Mouse (Mus musculus) monocyte, adult 5-6 weeks (primary cell): ENCODE measurements around the gene Tomm70a. TPM values are rescaled to one million over a fixed set of nuclear protein-coding genes. Genes with fewer than 3 reads are reported as not detected.
"Not testable (repeated sequence)": the region's sequence is repeated elsewhere in the genome, so short reads cannot be mapped to it uniquely, and the experiment has no call there.

Experiments used
- ATAC-seq: fragments of 153-309, 156-312 bp; replicated peaks from 2 replicates; pipeline ENCODE4 v1.8.0; 2017; ENCODE audit warnings: mild to moderate bottlenecking; ENCODE audit not compliant: low TSS enrichment, insufficient number of reproducible peaks, severe bottlenecking, poor library complexity, low FRiP score
- total RNA-seq: library from RNA; stranded (forward); fragments of 200-1000, 200-491, 200-594 nt; gene quantifications from 3 replicates; pipeline ENCODE4 v1.2.3, GENCODE M21; 2017

Gene Tomm70a
- total RNA-seq, 1 experiment from 2014 or later: 28.3 TPM

- no peak for ATAC-seq
These were observed 10.8 kb downstream of the Tomm70a start for GRCm38 (mm10) chr16:57132326-57132725.

DNA sequence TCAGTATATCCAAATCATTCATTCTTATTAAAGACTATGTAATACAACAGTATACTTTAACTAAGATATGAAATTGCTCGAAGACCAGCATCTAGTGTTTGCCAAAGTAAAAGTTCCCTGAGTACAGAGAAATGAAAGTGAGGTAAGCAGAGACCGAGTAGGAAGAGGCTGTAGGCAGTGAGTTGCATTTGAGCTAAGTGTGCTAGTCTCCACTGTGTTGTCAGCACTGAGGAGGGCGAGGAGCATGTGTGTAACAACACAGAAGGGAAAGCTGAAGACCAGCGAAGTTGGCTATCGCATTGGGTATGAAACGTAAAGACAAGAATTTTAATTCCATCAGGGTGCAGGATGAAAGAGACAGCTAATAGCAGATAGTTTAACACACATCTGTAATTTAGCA lies 12.1 kb downstream of the Tomm70a start:
- ATAC-seq: no peak

DNA sequence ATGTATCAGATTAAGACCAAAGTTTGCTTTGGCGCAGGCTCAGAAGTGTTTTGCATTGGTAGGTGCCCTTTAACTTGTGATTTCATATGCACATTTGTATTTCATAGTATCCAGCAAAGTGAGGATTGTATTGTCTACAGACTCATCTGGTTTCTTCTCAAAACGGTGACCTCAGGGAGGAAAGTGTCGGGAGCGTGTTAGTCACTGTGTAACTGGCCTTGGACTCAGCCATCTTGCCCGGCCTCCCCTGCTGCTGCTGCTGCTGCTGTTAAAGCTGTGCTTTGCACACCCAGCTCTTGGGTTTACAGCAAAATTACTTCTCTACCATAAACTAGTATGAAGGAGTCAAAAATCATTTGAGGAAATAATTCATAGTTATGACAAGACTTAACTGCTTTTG lies 23.2 kb downstream of the Tomm70a start:
- ATAC-seq: no peak

DNA sequence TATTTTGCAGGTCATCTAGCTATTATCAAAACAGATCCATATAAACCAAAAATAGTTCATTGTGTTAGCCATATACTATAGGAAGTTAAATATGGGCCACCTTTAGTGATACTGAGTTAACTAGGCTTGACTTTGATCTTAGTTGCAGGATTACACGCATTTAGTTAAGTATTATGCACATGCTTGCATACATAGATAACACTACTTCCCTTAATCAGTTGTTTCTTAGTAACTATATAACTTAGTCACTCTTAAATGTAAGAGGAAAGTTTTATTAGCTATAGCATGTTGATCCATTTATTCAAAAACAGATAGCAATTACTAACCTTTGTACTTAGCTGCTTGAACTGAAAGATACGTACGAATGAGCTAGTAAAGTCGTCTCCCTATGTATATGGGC lies 29.9 kb downstream of the Tomm70a start:
- ATAC-seq: no peak

DNA sequence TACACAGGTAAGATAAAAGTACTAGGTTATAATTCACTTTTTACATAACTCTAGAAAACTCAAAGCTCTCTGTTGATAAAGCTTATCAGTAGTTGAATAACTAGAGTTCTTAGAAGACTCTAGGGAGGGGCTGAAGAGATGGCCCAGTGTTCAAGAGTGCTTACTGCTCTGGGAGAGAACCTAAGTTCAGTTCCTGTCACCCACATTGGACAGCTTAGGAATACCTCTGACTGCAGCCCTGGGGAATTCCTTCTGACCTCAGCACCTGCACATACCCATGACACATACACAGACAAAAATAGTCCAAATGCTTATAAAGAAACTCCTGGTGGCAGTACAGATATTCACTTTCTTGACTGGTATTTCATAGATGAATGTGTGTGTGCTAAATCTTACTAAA lies 34.4 kb downstream of the Tomm70a start:
- no peak for ATAC-seq

DNA sequence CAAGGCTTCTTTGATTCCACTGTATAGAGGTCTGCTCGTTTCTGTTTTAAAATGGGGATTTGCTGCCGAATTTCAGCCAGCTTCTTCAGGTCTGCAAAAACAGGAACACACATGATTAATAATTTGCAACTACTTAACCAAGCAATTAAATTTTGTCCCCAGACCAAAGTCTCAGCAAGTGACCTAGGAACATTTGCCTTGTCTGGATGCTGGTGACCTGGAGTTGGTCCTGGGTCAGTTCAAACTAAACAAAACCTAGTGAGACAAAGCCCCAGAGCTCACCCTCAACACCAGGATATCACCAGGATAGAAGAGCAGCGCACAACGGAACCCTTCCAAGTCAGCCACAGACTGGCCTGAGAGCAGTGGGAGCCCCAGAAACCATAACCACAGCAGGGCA lies 35.6 kb downstream of the Tomm70a start:
- ATAC-seq: no peak

GRCm38 (mm10) chr16:57157728-57158127 lies 36.2 kb downstream of the Tomm70a start:
- no peak for ATAC-seq

- ATAC-seq: no peak
These were observed 38.3 kb downstream of the Tomm70a start for GRCm38 (mm10) chr16:57159835-57160234.

- no peak for ATAC-seq
These were observed 41.3 kb downstream of the Tomm70a start for GRCm38 (mm10) chr16:57162841-57163240.

DNA sequence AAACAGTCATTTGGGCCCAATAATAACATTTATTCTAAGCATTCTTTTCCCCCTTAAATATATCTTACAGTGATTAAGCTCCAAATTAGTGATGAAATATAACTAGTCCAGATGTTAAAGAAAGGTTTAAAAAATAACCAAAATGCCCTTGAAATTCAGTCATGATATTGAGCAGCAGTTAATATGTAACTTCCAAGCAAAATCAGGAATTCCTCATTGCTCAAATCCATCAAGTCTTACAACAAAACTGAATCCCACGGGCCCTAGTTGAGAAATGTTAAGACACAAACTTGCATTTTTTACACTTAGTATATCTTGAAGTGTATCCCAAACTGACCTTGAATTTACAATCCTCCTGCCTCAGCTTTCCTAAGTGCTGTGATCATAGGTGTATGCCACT lies 42.2 kb downstream of the Tomm70a start:
- ATAC-seq: no peak

DNA sequence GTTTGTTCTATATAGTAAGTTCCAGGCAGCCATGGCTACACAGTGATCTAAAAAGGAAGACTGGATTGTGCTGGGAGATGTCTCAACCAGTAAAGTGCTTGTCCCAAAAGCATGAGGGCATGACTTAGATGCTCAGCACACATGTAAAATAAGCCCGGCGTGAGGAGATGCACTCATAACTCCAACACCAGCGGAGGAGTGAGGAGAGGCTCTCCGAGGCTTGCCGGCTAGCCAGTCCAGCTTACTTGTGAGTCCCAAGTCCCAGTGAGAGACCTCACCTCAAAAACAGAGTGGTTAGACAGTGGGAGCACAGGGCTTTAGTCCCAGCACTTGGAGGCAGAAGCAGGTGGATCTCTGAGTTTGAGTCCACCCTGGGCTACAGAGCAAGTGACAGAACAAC lies 43.7 kb downstream of the Tomm70a start:
- no peak for ATAC-seq

DNA sequence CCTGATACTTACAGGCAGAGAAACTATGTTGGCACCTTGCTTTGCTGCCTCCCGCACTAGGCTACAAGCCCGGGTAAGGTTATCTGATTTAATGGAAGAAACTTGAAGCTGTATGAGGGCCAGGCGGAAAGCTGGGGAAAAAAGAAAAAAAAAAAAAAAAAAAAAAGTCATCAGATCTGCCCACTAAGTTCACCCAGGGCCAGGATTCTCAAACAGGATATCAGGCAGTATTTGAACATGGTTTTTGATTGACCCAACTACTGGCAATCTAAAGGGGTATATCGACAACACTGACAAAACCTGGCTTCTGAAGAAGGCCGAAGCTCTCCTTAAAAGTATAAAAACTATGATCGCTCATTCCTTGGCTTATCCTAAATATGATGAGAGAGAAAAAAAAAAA lies 44.6 kb downstream of the Tomm70a start:
- no peak for ATAC-seq

GRCm38 (mm10) chr16:57166611-57167513 lies 45.4 kb downstream of the Tomm70a start, which contains the start of gene Nit2:
Nit2 (minus strand) TSS chr16:57167341.
- peak; percentile 83 for ATAC-seq

- ATAC-seq: no peak
These were observed 46.0 kb downstream of the Tomm70a start for GRCm38 (mm10) chr16:57167514-57167912.

DNA sequence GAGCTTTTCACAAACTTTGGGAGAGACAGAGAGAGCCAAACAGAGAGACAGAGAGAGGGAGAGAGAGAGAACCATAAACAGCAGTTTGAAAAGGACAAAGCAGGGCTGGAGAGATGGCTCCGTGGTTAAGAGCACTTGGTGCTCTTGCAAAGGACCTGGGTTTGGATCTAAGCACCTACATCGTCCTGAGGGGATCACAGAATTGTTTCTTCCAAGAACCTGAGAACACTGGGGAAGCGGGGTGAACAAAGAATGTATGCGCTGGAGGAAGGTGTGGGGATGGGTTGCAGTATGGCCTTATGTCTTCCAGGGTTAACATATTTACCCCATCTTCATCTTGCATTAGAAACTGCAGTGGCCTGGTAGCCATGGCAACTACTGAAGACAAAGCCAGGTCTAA lies 46.7 kb downstream of the Tomm70a start:
- no peak for ATAC-seq

- ATAC-seq: no peak
These were observed 49.7 kb downstream of the Tomm70a start for GRCm38 (mm10) chr16:57171161-57171560.

DNA sequence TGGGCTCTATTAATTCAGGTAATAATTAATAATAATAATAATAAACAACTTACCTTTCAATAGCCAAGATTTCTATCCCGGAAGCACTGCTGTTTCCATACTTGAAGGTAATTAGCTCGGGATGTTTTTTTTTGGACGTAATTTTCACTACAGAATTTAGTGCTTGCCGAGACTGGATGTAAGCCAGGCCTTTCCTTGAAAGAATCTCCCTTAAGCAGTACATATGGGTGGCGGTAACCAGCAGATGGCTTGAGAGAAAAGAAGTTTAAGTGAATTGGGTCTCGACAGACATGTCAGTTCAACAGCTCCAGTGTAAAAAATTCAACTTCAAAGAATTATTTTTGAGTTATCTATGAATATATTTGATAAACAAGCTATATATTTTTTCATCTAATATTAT lies 50.1 kb downstream of the Tomm70a start:
- ATAC-seq: no peak

GRCm38 (mm10) chr16:57174480-57174879 lies 53.0 kb downstream of the Tomm70a start:
- not testable (repeated sequence) for ATAC-seq

- no peak for ATAC-seq
These were observed 54.2 kb downstream of the Tomm70a start for GRCm38 (mm10) chr16:57175751-57176150.

- ATAC-seq: no peak; the same call in 1 of the 2 replicates
These were observed 54.8 kb downstream of the Tomm70a start for GRCm38 (mm10) chr16:57176276-57176675.
